Mouse (Mus musculus) heart, embryonic 15.5 days (tissue): Measurements from ENCODE around the gene Flywch1. TPM values are rescaled to one million over a fixed set of nuclear protein-coding genes. Genes with fewer than 3 reads are reported as not detected.

Experiments
- ATAC-seq: fragments of 200-750 bp; cut with Nextera tagmentation; replicated peaks from 2 replicates; pipeline ENCODE4 v1.8.0; 2017; ENCODE audit warnings: low read depth, moderate TSS enrichment; ENCODE audit not compliant: insufficient number of reproducible peaks, insufficient read depth, low FRiP score
- H3K27ac ChIP-seq: fragments of 300-500 bp; sonication (generic); 2 replicates; pipeline ENCODE4 v1.5.1; 2015; ENCODE audit warnings: mild to moderate bottlenecking, inconsistent platforms
- H3K27me3 ChIP-seq: fragments of 300-500 bp; sonication (generic); 2 replicates; pipeline ENCODE4 v1.6.1; 2015; ENCODE audit warnings: inconsistent platforms
- H3K36me3 ChIP-seq: fragments of 300-500 bp; sonication (generic); 2 replicates; pipeline ENCODE4 v1.6.1; 2015; ENCODE audit warnings: mild to moderate bottlenecking, inconsistent platforms
- H3K4me1 ChIP-seq: fragments of 300-500 bp; sonication (generic); replicated peaks from 2 replicates; pipeline ENCODE4 v1.6.1; 2015; ENCODE audit warnings: inconsistent platforms
- H3K4me2 ChIP-seq: fragments of 300-500 bp; sonication (generic); 2 replicates; pipeline ENCODE4 v1.6.1; 2015; ENCODE audit warnings: inconsistent platforms, mild to moderate bottlenecking, moderate library complexity
- H3K4me3 ChIP-seq: fragments of 300-500 bp; sonication (generic); 2 replicates; pipeline ENCODE4 v1.5.1; 2015; ENCODE audit warnings: mild to moderate bottlenecking, inconsistent platforms
- H3K9ac ChIP-seq: fragments of 300-500 bp; sonication (generic); 2 replicates; pipeline ENCODE4 v1.6.1; 2015; ENCODE audit warnings: mild to moderate bottlenecking, inconsistent platforms
- H3K9me3 ChIP-seq: fragments of 300-500 bp; sonication (generic); replicated peaks from 2 replicates; pipeline ENCODE4 v1.6.1; 2016; ENCODE audit warnings: inconsistent platforms
- WGBS: fragments of 180-500 bp; shearing (Covaris S2); methylation state at CpG from one replicate; pipeline ENCODE4 v1.1.7; 2015; ENCODE audit warnings: mixed read lengths; 5-methylcytosine and 5-hydroxymethylcytosine counted together
- polyA plus RNA-seq: library from polyadenylated mRNA; unstranded; fragments of >200 nt; fragmentation: Nextera tagmentation; extraction: Ambion mirVana; gene quantifications from 2 replicates; pipeline ENCODE4 v1.2.1, GENCODE M21; 2015

Flywch1 gene
- polyA plus RNA-seq, 1 experiment from 2014 or later, result 36.5 TPM

DNA sequence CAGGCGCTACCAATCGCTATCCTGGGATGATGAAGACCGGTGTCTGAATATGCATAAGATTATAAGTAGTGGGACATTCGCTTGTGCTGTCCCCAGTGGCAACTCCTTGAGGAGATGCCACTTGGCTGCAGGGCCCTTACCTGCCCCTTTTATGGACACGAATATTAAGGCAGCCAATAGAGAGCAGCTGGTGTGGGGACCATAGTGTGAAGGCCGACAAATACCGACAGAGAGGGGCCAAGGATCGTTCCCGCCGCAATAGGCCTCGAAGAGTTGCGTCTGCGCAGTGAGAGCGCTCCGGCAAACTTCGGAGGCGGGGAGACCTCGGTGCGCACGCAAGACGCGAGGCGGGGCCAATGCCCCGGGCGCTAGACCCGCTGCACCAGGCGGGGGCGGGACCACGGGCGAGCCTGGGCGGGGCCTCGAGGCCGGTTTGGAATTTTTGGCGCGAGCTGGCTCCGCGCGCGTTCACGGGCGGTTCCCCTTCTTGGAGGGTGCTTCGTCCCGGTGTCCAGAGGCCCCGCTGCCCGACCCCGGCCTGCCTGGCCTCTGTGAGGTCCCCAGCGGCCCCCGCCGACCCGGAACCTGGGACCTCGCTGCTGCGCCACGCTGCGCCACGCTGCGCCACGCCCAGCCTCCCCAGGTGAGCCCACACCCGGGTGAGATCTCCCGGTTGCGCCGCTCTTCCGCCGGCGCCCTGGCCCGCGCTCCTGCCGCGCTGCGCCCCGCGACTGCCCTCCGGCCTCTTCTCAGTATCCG lies 45.2 kb downstream of the Flywch1 start, which contains the start of gene Pkmyt1:
Gene Pkmyt1, plus strand, starts transcription at position 338 of the 759 bp plus-strand sequence.
- Histone ChIP-seq H3K9me3 (no peaks in the 10 kb centered on the region), H3K27ac (peak within 1 kb of the TSS; percentile 83), H3K4me2 (peak within 1 kb of the TSS; percentile 68), H3K27me3 (no peaks in the 10 kb centered on the region), H3K4me1 (peaks cover 14% of the 10 kb centered on the region), H3K9ac (peak within 1 kb of the TSS; percentile 74), H3K36me3 (no peaks in the 10 kb centered on the region), H3K4me3 (peak within 1 kb of the TSS; percentile 65)
- peak; percentile 93 for ATAC-seq
- WGBS, result 1% methylated on average over 72 of the region's 73 CpGs

DNA sequence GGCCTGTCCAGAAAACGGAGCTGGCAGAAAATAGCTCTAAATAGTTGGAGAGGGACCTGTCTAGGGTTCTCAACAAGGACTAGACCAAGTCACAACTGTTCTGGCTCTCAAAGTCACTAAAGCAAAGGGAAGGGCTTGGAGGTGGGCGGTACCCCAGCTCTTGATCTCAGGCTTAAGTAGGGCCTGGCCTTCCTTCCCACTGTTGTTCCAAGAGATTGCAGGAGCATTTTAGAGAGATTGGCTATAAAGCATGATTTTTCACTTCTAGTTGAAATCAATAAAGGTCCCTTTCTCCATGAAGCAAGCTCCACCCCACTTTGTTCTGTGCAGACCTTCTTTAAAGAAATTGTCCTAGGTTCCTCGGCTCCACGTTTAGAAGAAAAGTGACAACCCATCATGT lies 45.9 kb downstream of the Flywch1 start:
- no peaks in the 10 kb centered on the region for H3K9me3 ChIP-seq

DNA sequence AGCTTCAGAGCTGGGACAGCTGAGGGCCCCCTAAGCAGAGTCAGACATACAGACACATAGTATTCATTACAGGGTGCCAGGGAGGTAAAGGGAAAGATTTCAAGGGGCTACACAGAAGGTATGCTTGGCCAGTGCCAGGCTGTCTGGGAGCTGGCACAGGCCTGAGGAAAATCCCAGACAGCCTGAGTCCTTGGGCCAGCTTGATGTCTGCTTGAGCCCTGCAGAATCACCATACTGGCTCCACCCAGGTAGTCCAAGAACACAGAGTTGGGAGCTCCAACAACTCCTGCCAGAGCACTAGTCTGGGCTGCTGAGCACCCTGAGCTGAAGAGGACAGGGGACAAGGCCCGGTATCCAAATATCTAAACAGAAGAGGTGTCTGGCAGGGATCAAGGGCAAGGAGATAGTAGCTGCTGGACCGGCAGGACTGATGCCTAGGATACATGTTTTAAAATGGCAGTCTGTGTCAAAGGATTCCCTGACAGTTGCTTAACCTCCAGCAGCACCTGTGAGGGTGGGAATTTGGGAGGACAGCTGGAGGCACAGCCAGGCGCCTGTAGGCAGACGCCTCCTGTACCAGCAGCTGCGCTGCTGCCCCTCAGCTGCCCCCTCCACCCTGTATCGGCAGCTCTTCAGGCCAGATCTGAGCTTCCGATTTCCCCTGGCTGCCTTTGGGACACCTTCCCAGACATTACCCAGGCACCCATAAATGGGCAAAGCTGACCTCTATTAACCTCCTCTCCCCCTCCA lies 48.9 kb downstream of the Flywch1 start, which contains the start of gene 1520401A03Rik:
Gene 1520401A03Rik, minus strand, starts transcription at position 408 of the 750 bp plus-strand sequence.
- no peaks in the 10 kb centered on the region for H3K9me3 ChIP-seq
- WGBS, result 56% methylated on average over 7 of the region's 7 CpGs
- H3K4me3 ChIP-seq, result no peak within 1 kb of the TSS
- H3K4me2 ChIP-seq, result no peak within 1 kb of the TSS
- H3K36me3 ChIP-seq, result no peaks in the 10 kb centered on the region
- peaks cover 14% of the 10 kb centered on the region for H3K4me1 ChIP-seq
- no peak for ATAC-seq
- H3K9ac ChIP-seq, result no peak within 1 kb of the TSS
- no peak within 1 kb of the TSS for H3K27ac ChIP-seq
- 0 out of 2 replicates have a peak, but pooled peaks cover 3% of the 10 kb centered on the region for H3K27me3 ChIP-seq

More for the DNA sequence above, 45.9 kb downstream of the Flywch1 start:
- ATAC-seq, result no peak
- Histone ChIP-seq H3K4me3 (peak overlapping the region; percentile 65), H3K27ac (peak overlapping the region; percentile 70), H3K27me3 (no peaks in the 10 kb centered on the region), H3K4me2 (peak overlapping the region; percentile 68), H3K4me1 (peaks cover 14% of the 10 kb centered on the region), H3K9ac (peak overlapping the region; percentile 57; the same call in 1 of the 2 replicates), H3K36me3 (no peaks in the 10 kb centered on the region)
- WGBS, result 55% methylated on average over 4 of the region's 4 CpGs

DNA sequence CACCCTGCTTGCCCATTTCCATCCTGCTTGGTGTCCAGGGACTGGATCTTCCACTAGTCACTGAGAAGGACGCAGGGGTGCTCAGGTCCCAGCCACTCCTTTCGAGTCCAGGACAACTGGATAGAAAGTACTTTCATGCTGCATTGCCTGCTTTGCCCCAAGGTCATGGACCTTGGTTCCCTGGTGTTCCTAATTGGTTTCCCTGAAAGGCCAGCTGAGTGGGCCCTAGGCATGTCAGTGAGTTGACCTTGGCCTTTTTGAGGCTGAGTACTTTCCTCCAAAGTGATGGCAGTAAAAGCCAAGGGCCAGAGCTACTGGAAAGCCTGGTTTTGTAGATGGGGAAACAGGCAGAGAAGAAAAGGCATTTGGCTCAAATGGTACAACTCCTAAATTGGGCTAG lies 49.5 kb downstream of the Flywch1 start:
- Histone ChIP-seq H3K9me3 (no peaks in the 10 kb centered on the region), H3K27me3 (0 out of 2 replicates have a peak, but pooled peaks cover 3% of the 10 kb centered on the region), H3K9ac (no peak overlapping the region), H3K4me3 (no peak overlapping the region), H3K4me2 (no peak overlapping the region), H3K27ac (no peak overlapping the region), H3K36me3 (no peaks in the 10 kb centered on the region), H3K4me1 (peaks cover 8% of the 10 kb centered on the region)
- WGBS, result 80% methylated on average over 2 of the region's 2 CpGs
- no peak for ATAC-seq

DNA sequence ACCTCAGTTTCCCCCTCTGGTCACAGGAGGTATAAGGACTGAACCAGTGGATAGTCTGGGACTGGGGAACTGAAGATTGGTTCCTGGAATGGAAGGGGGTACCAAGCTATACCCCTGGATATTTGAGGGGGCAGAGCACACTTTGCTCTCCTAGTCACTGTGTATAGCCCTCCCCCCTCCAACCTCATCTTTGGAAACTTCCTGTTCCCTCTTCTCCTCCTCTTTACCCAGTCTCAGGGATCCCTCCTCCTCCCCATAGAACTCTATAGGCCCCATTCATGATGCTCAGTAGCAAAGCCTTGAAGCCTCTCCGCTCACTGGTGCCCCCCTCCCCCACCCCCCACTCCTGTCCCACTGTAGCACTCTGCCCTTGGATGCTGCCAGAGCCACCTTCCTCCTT lies 51.9 kb downstream of the Flywch1 start:
- 22% methylated on average over 1 of the region's 1 CpGs for WGBS
- no peaks in the 10 kb centered on the region for H3K9me3 ChIP-seq
- H3K36me3 ChIP-seq, result no peaks in the 10 kb centered on the region
- ATAC-seq, result no peak
- H3K9ac ChIP-seq, result no peak overlapping the region
- H3K4me2 ChIP-seq, result no peak overlapping the region
- H3K4me3 ChIP-seq, result no peak overlapping the region
- H3K27me3 ChIP-seq, result 0 out of 2 replicates have a peak, but pooled peaks cover 3% of the 10 kb centered on the region
- H3K4me1 ChIP-seq, result no peaks in the 10 kb centered on the region
- no peak overlapping the region for H3K27ac ChIP-seq

DNA sequence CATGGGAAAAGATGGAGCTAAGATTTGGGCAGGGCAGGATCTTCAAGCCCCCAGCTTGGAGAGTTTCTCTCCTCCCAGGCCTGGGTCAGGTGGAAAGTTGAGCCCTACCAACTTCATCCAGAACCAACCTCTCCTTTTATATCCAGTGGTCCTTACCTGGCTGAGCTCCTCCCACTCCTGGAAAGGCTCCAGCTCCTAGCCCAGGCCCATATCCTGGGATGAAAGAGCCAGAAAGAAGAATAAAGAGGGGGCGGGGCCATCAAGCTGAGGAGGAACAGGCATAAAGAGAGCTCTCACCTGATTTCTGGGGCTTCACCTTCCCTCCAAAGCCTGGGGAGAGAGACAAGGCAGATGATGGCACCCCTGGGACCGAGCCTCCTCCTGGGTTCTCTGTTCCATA lies 54.4 kb downstream of the Flywch1 start:
- Histone ChIP-seq H3K4me3 (no peak overlapping the region), H3K27ac (no peak overlapping the region), H3K4me1 (no peaks in the 10 kb centered on the region), H3K9me3 (no peaks in the 10 kb centered on the region), H3K27me3 (0 out of 2 replicates have a peak, but pooled peaks cover 3% of the 10 kb centered on the region), H3K9ac (no peak overlapping the region), H3K4me2 (no peak overlapping the region), H3K36me3 (no peaks in the 10 kb centered on the region)
- WGBS, result 58% methylated on average over 2 of the region's 2 CpGs
- ATAC-seq, result no peak

DNA sequence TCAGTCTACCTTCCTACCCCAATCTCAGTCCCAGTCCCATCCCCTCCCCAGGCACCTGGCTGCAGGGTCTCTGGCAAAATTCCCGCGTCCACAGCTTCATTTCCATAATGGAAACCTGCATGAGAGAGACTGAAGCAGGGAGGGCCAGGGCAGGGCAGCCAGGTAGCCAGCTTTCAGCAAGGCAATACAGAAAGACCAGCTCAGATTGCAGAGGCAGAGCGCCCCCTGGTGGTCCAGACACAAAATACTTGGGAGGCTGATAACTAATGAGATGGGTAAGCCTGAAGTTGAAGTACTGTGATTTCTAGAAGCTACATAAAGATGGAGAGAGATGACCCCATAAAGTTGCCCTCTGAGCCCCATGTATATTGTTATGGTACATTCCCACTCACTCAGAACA lies 65.2 kb downstream of the Flywch1 start:
- no peaks in the 10 kb centered on the region for H3K4me1 ChIP-seq
- H3K4me2 ChIP-seq, result no peak overlapping the region
- no peaks in the 10 kb centered on the region for H3K9me3 ChIP-seq
- peaks cover 21% of the 10 kb centered on the region for H3K27me3 ChIP-seq
- no peaks in the 10 kb centered on the region for H3K36me3 ChIP-seq
- 2% methylated on average over 3 of the region's 3 CpGs for WGBS
- no peak overlapping the region for H3K27ac ChIP-seq
- 0 out of 2 replicates have a peak, but pooled peaks have one; percentile 16 for ATAC-seq
- H3K9ac ChIP-seq, result no peak overlapping the region
- H3K4me3 ChIP-seq, result no peak overlapping the region

DNA sequence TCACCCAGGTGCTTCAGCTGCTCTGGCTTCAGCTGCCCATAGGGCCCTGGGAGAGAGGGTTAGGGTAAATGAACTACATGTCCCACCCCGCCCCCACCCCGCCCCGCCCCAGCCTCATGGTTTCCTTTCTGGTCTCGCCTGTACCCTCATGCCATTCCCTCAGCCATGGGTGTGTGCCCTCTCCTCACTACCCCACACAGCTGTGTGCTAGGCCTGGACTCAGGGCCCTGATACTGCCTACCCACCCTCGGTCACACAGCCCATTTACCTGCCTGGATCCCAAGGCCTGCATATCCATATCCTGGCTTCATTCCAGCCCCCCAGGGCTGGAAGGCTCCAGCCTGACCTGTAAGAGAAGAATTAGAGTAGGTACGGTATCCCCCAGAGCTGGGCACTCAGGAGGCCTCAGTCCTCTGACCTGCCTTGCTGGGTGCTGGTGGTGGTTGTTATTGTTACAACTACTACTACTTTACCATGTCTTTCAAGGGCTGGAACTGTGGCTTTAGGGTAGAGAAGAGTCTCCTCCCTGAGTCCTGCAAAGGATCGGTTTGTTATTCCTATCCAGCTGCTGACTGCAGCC lies 65.8 kb downstream of the Flywch1 start:
- H3K9ac ChIP-seq, result no peak overlapping the region
- H3K4me3 ChIP-seq, result no peak overlapping the region
- H3K4me1 ChIP-seq, result no peaks in the 10 kb centered on the region
- H3K4me2 ChIP-seq, result no peak overlapping the region
- no peaks in the 10 kb centered on the region for H3K36me3 ChIP-seq
- H3K27me3 ChIP-seq, result peaks cover 27% of the 10 kb centered on the region
- no peaks in the 10 kb centered on the region for H3K9me3 ChIP-seq
- ATAC-seq, result no peak
- WGBS, result 70% methylated on average over 7 of the region's 7 CpGs
- H3K27ac ChIP-seq, result no peak overlapping the region

DNA sequence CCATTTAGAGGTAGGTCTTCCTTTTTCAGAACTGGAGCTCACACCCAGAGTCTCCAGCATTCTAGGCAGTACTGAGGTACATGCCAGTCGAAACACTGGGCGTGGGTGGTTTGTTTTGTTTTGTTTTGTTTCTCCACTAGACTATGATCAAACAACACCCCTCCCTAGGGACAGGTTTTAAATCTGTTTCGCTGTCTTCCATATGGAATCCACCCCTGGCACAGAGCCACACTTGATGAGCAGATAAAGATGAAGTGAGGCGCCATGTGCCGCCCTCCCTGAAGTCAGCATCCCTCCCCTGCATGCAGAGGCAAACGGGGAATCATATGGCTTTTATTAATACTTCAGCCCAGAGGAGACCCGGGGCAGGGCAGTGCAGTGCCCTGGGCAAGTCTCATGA lies 66.7 kb downstream of the Flywch1 start:
- ATAC-seq, result no peak
- Histone ChIP-seq H3K27me3 (peaks cover 29% of the 10 kb centered on the region), H3K4me2 (no peak overlapping the region), H3K9ac (no peak overlapping the region), H3K27ac (no peak overlapping the region), H3K9me3 (no peaks in the 10 kb centered on the region), H3K36me3 (no peaks in the 10 kb centered on the region), H3K4me3 (no peak overlapping the region), H3K4me1 (peaks cover 3% of the 10 kb centered on the region)
- 52% methylated on average over 7 of the region's 7 CpGs for WGBS

DNA sequence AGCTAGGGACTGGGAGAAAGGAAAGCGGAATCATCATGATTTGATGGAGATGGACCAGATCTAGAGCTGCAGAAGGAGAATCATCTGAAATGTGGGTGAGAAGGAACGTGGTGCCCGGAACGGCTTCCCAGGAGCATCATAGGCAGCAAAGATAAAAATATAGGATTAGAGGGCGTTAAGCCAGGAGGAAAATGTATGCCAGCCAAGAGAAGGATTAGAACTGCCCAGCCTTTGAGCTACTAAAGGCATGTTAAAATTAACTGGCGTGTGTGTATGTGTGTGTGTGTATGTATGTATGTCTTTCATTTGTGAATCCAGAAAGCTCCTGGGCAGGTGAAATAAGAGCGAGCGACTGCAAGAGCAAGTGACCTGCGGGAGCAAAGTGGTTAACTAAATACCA lies 68.1 kb downstream of the Flywch1 start:
- 72% methylated on average over 9 of the region's 9 CpGs for WGBS
- Histone ChIP-seq H3K9me3 (no peaks in the 10 kb centered on the region), H3K36me3 (no peaks in the 10 kb centered on the region), H3K27ac (no peak overlapping the region), H3K4me3 (no peak overlapping the region), H3K9ac (no peak overlapping the region), H3K27me3 (peaks cover 43% of the 10 kb centered on the region), H3K4me1 (peaks cover 9% of the 10 kb centered on the region), H3K4me2 (no peak overlapping the region)
- no peak for ATAC-seq
